20 mouse cellular contexts compared by ENCODE assay signal in genomic region chr5:118961091-118961490, GRCm38 (mm10).
DNase-seq lines count a peak whose midpoint lies in the region; ATAC-seq lines count a peak whose summit lies in the region.
"Had no signal": no experiment of that assay in that cellular context is flagged by ENCODE, and none has a peak within 500 bp of the region (broad histone marks: within the 10 kb centered on the region; RNA-seq: fewer than 3 reads in every experiment).

No protein-coding gene starts in this region.

- no peaks in the 10 kb centered on the region for H3K9me3 ChIP-seq in heart, embryonic 10.5 days
- no peaks in the 10 kb centered on the region for H3K9me3 ChIP-seq in kidney, embryonic 15.5 days (replicated peaks)
- no peaks in the 10 kb centered on the region for H3K9me3 ChIP-seq in limb, embryonic 10.5 days (replicated peaks)
- H3K9me3 ChIP-seq in intestine, embryonic 16.5 days (ENCODE audit: control insufficient read depth, low read length) = no peaks in the 10 kb centered on the region
- H3K9me3 ChIP-seq: forebrain, embryonic 10.5 days had no signal

- peak; percentile 33; the same call in 1 of the 2 replicates for ATAC-seq in kidney, embryonic 15.5 days (replicated peaks; ENCODE audit: low FRiP score)
- no peak for ATAC-seq in intestine, embryonic 16.5 days
- ATAC-seq: CD4-positive, CD25-positive, alpha-beta regulatory T cell, adult 4 months; Patski had no signal

- H3K27me3 ChIP-seq in heart, embryonic 10.5 days (ENCODE audit: insufficient read depth, poor library complexity, severe bottlenecking) = no peaks in the 10 kb centered on the region
- no peaks in the 10 kb centered on the region; the same call in 1 of the 2 replicates for H3K27me3 ChIP-seq in kidney, embryonic 15.5 days
- H3K27me3 ChIP-seq in limb, embryonic 10.5 days (ENCODE audit: low read depth, poor library complexity, severe bottlenecking) = peaks cover 35% of the 10 kb centered on the region
- no peaks in the 10 kb centered on the region for H3K27me3 ChIP-seq in intestine, embryonic 16.5 days (replicated peaks; ENCODE audit: control insufficient read depth, insufficient read depth, low read length)
- H3K27me3 ChIP-seq: Patski had no signal

- no peak overlapping the region for H3K4me2 ChIP-seq in kidney, embryonic 15.5 days
- H3K4me2 ChIP-seq in intestine, embryonic 16.5 days (ENCODE audit: low read depth, low read length) = no peak overlapping the region
- H3K4me2 ChIP-seq: heart, embryonic 13.5 days; hindbrain, embryonic 14.5 days had no signal

- no peak overlapping the region for H3K4me3 ChIP-seq in heart, embryonic 10.5 days
- H3K4me3 ChIP-seq in kidney, embryonic 15.5 days (replicated peaks) = no peak overlapping the region
- no peak overlapping the region for H3K4me3 ChIP-seq in limb, embryonic 10.5 days
- no peak overlapping the region for H3K4me3 ChIP-seq in intestine, embryonic 16.5 days (ENCODE audit: low read length)
- H3K4me3 ChIP-seq: forebrain, embryonic 10.5 days; heart, embryonic 13.5 days had no signal

- no peak for DNase-seq in heart, embryonic 10.5 days (ENCODE audit: low spot score)
- DNase-seq in heart, adult 18-20 months = no peak
- peak; percentile 18 for DNase-seq in ovary, adult 18-20 months (ENCODE audit: low spot score)
- DNase-seq in ovary, postnatal 14 days (ENCODE audit: low spot score) = no peak
- no peak for DNase-seq in limb, embryonic 10.5 days (ENCODE audit: low spot score)
- no peak for DNase-seq in testis, postnatal 14 days (ENCODE audit: low spot score)
- DNase-seq: cerebellum, postnatal 25 days; heart, postnatal 36 days; left cerebral cortex, postnatal 4 days; lung, adult 18-20 months; midbrain, embryonic 14.5 days; right cerebral cortex, adult 18-20 months; thymus, postnatal 14 days had no signal

- WGBS in heart, embryonic 10.5 days = 77% methylated on average over 11 of the region's 11 CpGs
- WGBS in kidney, embryonic 15.5 days = 52% methylated on average over 11 of the region's 11 CpGs
- WGBS in limb, embryonic 10.5 days = 67% methylated on average over 11 of the region's 11 CpGs
- 69% methylated on average over 11 of the region's 11 CpGs for WGBS in intestine, embryonic 16.5 days

- H3K36me3 ChIP-seq in heart, embryonic 10.5 days = no peaks in the 10 kb centered on the region
- no peaks in the 10 kb centered on the region for H3K36me3 ChIP-seq in kidney, embryonic 15.5 days
- H3K36me3 ChIP-seq in limb, embryonic 10.5 days = no peaks in the 10 kb centered on the region
- H3K36me3 ChIP-seq in intestine, embryonic 16.5 days (ENCODE audit: control insufficient read depth, insufficient read depth, low read length) = no peaks in the 10 kb centered on the region
- H3K36me3 ChIP-seq: forebrain, embryonic 10.5 days; heart, embryonic 13.5 days had no signal

- peaks cover 10% of the 10 kb centered on the region; the same call in 1 of the 2 replicates for H3K4me1 ChIP-seq in heart, embryonic 10.5 days
- peaks cover 17% of the 10 kb centered on the region for H3K4me1 ChIP-seq in kidney, embryonic 15.5 days
- peaks cover 21% of the 10 kb centered on the region for H3K4me1 ChIP-seq in limb, embryonic 10.5 days
- H3K4me1 ChIP-seq in intestine, embryonic 16.5 days (ENCODE audit: control insufficient read depth, insufficient read depth, low read length) = peaks cover 3% of the 10 kb centered on the region; the same call in 1 of the 2 replicates

- H3K9ac ChIP-seq in kidney, embryonic 15.5 days = no peak overlapping the region
- H3K9ac ChIP-seq in intestine, embryonic 16.5 days (ENCODE audit: low read depth, low read length) = no peak overlapping the region
- H3K9ac ChIP-seq: heart, embryonic 13.5 days; hindbrain, embryonic 14.5 days had no signal

- 0 out of 2 replicates have a peak overlapping the region, but pooled peaks have one; percentile 52 for H3K27ac ChIP-seq in heart, embryonic 10.5 days
- peak overlapping the region; percentile 70 for H3K27ac ChIP-seq in kidney, embryonic 15.5 days
- H3K27ac ChIP-seq in limb, embryonic 10.5 days = peak overlapping the region; percentile 56
- no peak overlapping the region for H3K27ac ChIP-seq in intestine, embryonic 16.5 days (ENCODE audit: low read length)
- H3K27ac ChIP-seq: forebrain, embryonic 10.5 days; heart, embryonic 13.5 days; hindbrain, embryonic 14.5 days had no signal
